Mouse (Mus musculus): ENCODE data around the gene Rplp2. TPM values are rescaled to one million over a fixed set of nuclear protein-coding genes. Genes with fewer than 3 reads are reported as not detected.

Rplp2 gene
- polyA plus RNA-seq, 1 experiment from 2014 or later = 1,319 TPM

DNA sequence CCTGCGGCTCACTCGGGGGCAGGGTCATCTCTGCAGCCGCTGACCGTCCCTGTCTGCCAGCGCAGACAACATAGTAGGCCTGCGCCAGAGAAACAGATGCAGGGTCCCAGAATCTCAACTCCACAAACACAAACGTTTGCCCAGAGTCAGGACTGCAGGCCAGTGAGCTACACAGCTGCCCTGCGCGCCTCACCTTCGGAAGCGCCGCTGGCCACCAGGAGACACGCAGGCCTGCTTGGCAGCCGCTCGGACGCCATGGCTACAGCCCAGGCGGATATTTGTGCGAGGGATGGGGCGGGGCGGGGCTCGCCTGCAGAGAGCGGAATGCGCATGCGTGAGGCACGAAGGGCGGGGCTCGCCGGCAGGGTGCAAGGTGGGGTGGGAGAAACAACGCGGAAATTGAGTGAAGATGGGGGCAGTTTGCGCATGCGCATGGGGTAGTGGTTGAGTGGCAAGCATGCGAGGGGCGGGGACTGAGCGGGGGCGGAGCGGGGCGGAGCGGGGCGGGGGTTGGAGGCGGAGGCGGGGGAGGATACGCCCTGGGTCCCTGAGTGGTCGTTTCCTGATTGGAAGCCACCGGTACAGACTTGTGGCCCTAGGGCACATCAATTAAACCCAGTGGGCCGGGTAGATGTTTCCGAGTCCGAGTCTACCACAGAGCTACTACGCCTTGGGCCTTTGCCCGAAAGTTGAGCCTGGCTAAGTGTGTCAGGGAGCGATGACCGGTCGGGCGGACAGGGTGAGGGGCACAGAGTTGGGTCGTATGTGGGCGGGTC, 33.2 kb upstream of the Rplp2 start, which contains the start of gene Gatd1:
Gatd1 (minus strand) TSS at position 328 of the 776 bp plus-strand sequence.
- peak; percentile 85 for ATAC-seq (ENCODE audit: insufficient number of reproducible peaks, low FRiP score, low TSS enrichment, low read depth)
- Histone ChIP-seq H3K4me3 (ENCODE audit: low read depth, low read length) (peak within 1 kb of the TSS; percentile 83), H3K36me3 (ENCODE audit: control insufficient read depth, insufficient read depth, low read length) (0 out of 2 replicates have a peak, but pooled peaks cover 2% of the 10 kb centered on the region), H3K27me3 (ENCODE audit: control insufficient read depth, insufficient read depth, low read length) (no peaks in the 10 kb centered on the region), H3K9me3 (ENCODE audit: control insufficient read depth, low read length) (no peaks in the 10 kb centered on the region), H3K9ac (ENCODE audit: low read length) (peak within 1 kb of the TSS; percentile 77), H3K27ac (replicated peaks; ENCODE audit: low read depth, low read length) (0 out of 2 replicates have a peak within 1 kb of the TSS, but pooled peaks have one; percentile 36), H3K4me2 (ENCODE audit: low read depth, severe bottlenecking) (peak within 1 kb of the TSS; percentile 87), H3K4me1 (ENCODE audit: control insufficient read depth, insufficient read depth, low read length) (peaks cover 4% of the 10 kb centered on the region; the same call in 1 of the 2 replicates)
- WGBS = under 1% methylated on average over 56 of the region's 56 CpGs
- peak; percentile 100 for DNase-seq (ENCODE audit: low spot score)

- DNase-seq (ENCODE audit: low spot score) (no peak), ATAC-seq (ENCODE audit: insufficient number of reproducible peaks, low FRiP score, low TSS enrichment, low read depth) (no peak)
- H3K4me3 ChIP-seq (ENCODE audit: low read depth, low read length) = no peak overlapping the region
- no peaks in the 10 kb centered on the region for H3K27me3 ChIP-seq (ENCODE audit: control insufficient read depth, insufficient read depth, low read length)
- WGBS = 81% methylated on average over 6 of the region's 6 CpGs
- no peak overlapping the region for H3K9ac ChIP-seq (ENCODE audit: low read length)
- no peaks in the 10 kb centered on the region for H3K36me3 ChIP-seq (ENCODE audit: control insufficient read depth, insufficient read depth, low read length)
- H3K27ac ChIP-seq (replicated peaks; ENCODE audit: low read depth, low read length) = no peak overlapping the region
- H3K9me3 ChIP-seq (ENCODE audit: control insufficient read depth, low read length) = no peaks in the 10 kb centered on the region
- peaks cover 4% of the 10 kb centered on the region; the same call in 1 of the 2 replicates for H3K4me1 ChIP-seq (ENCODE audit: control insufficient read depth, insufficient read depth, low read length)
- H3K4me2 ChIP-seq (ENCODE audit: low read depth, severe bottlenecking) = no peak overlapping the region
Observed at GRCm38 (mm10) chr7:141416144-141416841, 30.9 kb upstream of the Rplp2 start.

GRCm38 (mm10) chr7:141417731-141418681, 29.2 kb upstream of the Rplp2 start:
- no peak overlapping the region for H3K9ac ChIP-seq (ENCODE audit: low read length)
- H3K4me3 ChIP-seq (ENCODE audit: low read depth, low read length) = no peak overlapping the region
- H3K9me3 ChIP-seq (ENCODE audit: control insufficient read depth, low read length) = no peaks in the 10 kb centered on the region
- DNase-seq (ENCODE audit: low spot score) (no peak), ATAC-seq (ENCODE audit: insufficient number of reproducible peaks, low FRiP score, low TSS enrichment, low read depth) (no peak)
- WGBS = 67% methylated on average over 8 of the region's 8 CpGs
- no peaks in the 10 kb centered on the region for H3K36me3 ChIP-seq (ENCODE audit: control insufficient read depth, insufficient read depth, low read length)
- H3K4me1 ChIP-seq (ENCODE audit: control insufficient read depth, insufficient read depth, low read length) = peaks cover 3% of the 10 kb centered on the region; the same call in 1 of the 2 replicates
- no peak overlapping the region for H3K27ac ChIP-seq (replicated peaks; ENCODE audit: low read depth, low read length)
- no peaks in the 10 kb centered on the region for H3K27me3 ChIP-seq (ENCODE audit: control insufficient read depth, insufficient read depth, low read length)
- H3K4me2 ChIP-seq (ENCODE audit: low read depth, severe bottlenecking) = no peak overlapping the region

- Histone ChIP-seq H3K4me2 (ENCODE audit: low read depth, severe bottlenecking) (no peak overlapping the region), H3K36me3 (ENCODE audit: control insufficient read depth, insufficient read depth, low read length) (no peaks in the 10 kb centered on the region), H3K27me3 (ENCODE audit: control insufficient read depth, insufficient read depth, low read length) (no peaks in the 10 kb centered on the region), H3K9me3 (ENCODE audit: control insufficient read depth, low read length) (no peaks in the 10 kb centered on the region), H3K9ac (ENCODE audit: low read length) (no peak overlapping the region), H3K4me1 (ENCODE audit: control insufficient read depth, insufficient read depth, low read length) (no peaks in the 10 kb centered on the region), H3K27ac (replicated peaks; ENCODE audit: low read depth, low read length) (no peak overlapping the region), H3K4me3 (ENCODE audit: low read depth, low read length) (no peak overlapping the region)
- DNase-seq (ENCODE audit: low spot score) (no peak), ATAC-seq (ENCODE audit: insufficient number of reproducible peaks, low FRiP score, low TSS enrichment, low read depth) (no peak)
- 55% methylated on average over 7 of the region's 7 CpGs for WGBS
Observed at GRCm38 (mm10) chr7:141418970-141419369, 28.2 kb upstream of the Rplp2 start.

DNA sequence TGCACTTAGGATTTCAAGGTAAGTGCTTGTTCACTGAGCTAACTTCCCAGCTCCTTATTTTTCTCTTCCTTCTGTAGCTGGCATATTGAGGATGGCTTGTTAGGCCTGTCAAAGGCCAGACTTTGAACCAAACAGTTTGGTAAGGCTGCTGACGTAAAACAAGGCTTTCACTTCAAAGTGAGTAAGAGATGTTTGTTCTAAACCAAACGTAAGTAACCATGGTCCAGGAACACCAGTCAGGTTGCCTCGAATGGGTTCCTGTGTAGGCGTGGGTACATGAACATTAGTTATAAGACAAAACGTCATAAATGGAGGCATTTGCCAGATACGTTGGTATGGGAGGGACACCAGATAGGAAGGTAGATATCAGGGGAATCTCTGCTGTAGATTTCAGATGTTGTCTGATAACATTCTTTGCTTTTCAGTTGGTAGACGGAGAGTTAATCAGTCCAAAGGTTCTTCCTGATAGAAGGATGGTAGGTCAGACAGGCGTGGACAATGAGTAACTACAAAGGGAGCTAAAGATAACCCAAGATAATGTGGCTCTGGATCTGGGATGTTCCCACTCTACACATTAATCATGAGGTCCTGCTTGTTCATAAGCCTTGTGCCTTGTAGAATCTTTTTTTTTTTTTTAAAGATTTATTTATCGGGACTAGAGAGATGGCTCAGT, 27.0 kb upstream of the Rplp2 start:
- Histone ChIP-seq H3K36me3 (ENCODE audit: control insufficient read depth, insufficient read depth, low read length) (no peaks in the 10 kb centered on the region), H3K4me3 (ENCODE audit: low read depth, low read length) (no peak overlapping the region), H3K27ac (replicated peaks; ENCODE audit: low read depth, low read length) (no peak overlapping the region), H3K9me3 (ENCODE audit: control insufficient read depth, low read length) (no peaks in the 10 kb centered on the region), H3K27me3 (ENCODE audit: control insufficient read depth, insufficient read depth, low read length) (no peaks in the 10 kb centered on the region), H3K4me1 (ENCODE audit: control insufficient read depth, insufficient read depth, low read length) (no peaks in the 10 kb centered on the region), H3K4me2 (ENCODE audit: low read depth, severe bottlenecking) (no peak overlapping the region), H3K9ac (ENCODE audit: low read length) (no peak overlapping the region)
- ATAC-seq (ENCODE audit: insufficient number of reproducible peaks, low FRiP score, low TSS enrichment, low read depth) (no peak), DNase-seq (ENCODE audit: low spot score) (no peak)
- WGBS = 81% methylated on average over 9 of the region's 9 CpGs

GRCm38 (mm10) chr7:141423811-141424210, 23.4 kb upstream of the Rplp2 start:
- Histone ChIP-seq H3K27ac (replicated peaks; ENCODE audit: low read depth, low read length) (no peak overlapping the region), H3K9me3 (ENCODE audit: control insufficient read depth, low read length) (no peaks in the 10 kb centered on the region), H3K4me1 (ENCODE audit: control insufficient read depth, insufficient read depth, low read length) (peaks cover under 1% of the 10 kb centered on the region; the same call in 1 of the 2 replicates), H3K4me2 (ENCODE audit: low read depth, severe bottlenecking) (no peak overlapping the region), H3K36me3 (ENCODE audit: control insufficient read depth, insufficient read depth, low read length) (no peaks in the 10 kb centered on the region), H3K4me3 (ENCODE audit: low read depth, low read length) (no peak overlapping the region), H3K27me3 (ENCODE audit: control insufficient read depth, insufficient read depth, low read length) (no peaks in the 10 kb centered on the region), H3K9ac (ENCODE audit: low read length) (no peak overlapping the region)
- DNase-seq (ENCODE audit: low spot score) = no peak
- ATAC-seq (ENCODE audit: insufficient number of reproducible peaks, low FRiP score, low TSS enrichment, low read depth) = no peak
- 81% methylated on average over 4 of the region's 4 CpGs for whole genome bisulfite sequencing

DNA sequence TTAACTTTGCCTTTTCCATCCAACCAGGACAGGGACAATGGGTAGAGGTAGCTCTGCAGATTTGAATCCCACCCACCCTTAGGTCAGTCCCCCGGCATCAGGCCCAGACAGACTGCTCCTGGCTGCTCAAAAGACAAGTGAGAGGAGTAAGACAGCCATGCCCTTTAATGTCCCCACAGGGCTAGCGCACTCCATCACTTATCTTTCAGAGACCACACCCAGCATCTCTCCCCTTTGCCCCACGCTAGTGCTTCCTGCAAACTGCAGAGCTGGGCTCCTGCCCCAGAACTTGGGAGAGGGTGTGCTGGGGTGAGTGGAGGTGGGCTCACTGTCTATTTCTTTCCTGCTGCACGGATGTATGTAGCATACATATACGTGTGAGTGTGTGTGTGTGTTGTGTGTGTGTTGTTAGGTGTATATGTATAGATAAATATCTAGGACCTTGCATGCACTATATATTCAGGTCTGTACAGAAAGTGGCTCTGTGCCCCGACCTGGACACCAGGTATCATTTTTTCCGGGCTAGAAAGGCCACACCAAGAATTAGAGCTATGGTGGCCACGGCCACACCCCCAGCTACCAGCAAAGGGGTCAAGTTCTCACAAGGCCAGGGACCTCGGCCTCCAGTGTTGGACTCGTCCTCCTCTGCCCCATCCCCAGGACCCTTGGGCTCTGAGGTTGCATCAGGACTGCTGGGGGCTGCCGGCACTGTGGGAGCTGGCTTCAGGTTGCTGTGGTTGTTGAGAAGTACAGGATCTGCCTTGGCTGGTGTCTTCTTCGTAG, 20.0 kb upstream of the Rplp2 start:
- Histone ChIP-seq H3K36me3 (ENCODE audit: control insufficient read depth, insufficient read depth, low read length) (no peaks in the 10 kb centered on the region; the same call in 1 of the 2 replicates), H3K27ac (replicated peaks; ENCODE audit: low read depth, low read length) (no peak overlapping the region), H3K4me3 (ENCODE audit: low read depth, low read length) (no peak overlapping the region), H3K4me2 (ENCODE audit: low read depth, severe bottlenecking) (no peak overlapping the region), H3K9me3 (ENCODE audit: control insufficient read depth, low read length) (no peaks in the 10 kb centered on the region), H3K4me1 (ENCODE audit: control insufficient read depth, insufficient read depth, low read length) (peaks cover 4% of the 10 kb centered on the region; the same call in 1 of the 2 replicates), H3K27me3 (ENCODE audit: control insufficient read depth, insufficient read depth, low read length) (no peaks in the 10 kb centered on the region), H3K9ac (ENCODE audit: low read length) (no peak overlapping the region)
- DNase-seq (ENCODE audit: low spot score) = no peak
- 80% methylated on average over 12 of the region's 12 CpGs for WGBS
- no peak for ATAC-seq (ENCODE audit: insufficient number of reproducible peaks, low FRiP score, low TSS enrichment, low read depth)

Data from limb, embryonic 11.5 days (tissue).